Comparison of ENCODE assay signal across 1 mouse cellular context in the genomic region with DNA sequence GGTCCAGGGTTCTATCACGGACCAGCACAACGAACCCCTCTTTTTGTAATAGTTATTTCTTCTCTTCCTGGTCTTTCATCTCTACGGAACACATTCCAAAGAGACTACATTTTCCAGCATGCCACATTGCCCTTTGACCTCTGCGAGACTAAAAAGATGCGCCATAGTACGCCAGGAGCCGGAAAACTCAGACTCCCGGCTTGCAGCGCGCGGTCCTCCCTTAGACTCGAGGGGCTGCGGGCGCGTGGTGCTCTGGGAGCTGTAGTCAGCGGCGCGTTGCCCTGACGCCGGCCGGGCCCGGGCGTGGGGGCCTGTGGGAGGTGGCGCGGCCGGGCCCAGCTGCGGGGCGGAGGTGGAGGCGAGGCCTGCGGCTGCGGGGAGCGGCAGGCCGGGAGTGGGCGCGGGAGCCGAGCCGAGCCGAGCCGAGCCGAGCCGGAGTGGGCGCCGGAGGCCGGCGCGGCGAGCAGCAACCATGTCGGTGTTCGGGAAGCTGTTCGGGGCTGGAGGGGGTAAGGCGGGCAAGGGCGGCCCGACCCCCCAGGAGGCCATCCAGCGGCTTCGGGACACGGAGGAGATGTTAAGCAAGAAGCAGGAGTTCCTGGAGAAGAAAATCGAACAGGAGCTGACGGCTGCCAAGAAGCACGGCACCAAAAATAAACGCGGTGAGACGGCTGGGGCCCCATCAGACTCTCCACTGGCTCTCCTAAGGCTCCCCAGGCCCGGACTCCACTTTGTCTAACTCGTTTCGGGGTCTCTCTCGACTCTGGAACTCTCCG.
A peak's percentile ranks its signal among the peaks of the same experiment; 100 is the strongest.
TF ChIP-seq lines count a peak whose summit lies in the region.

No protein-coding gene starts in this region.

TF ChIP-seq in CH12.LX, 34 proteins besides CTCF, POLR2A, EP300 and RAD21:
- TF ChIP-seq ZKSCAN1 (IDR thresholded peaks at IDR 0.05; ENCODE audit: borderline replicate concordance, low read depth, low read length) (no peak), ETS1 (conservative IDR thresholded peaks at IDR 0.05; ENCODE audit: low read depth, low read length) (0 out of 2 replicates have a peak, but pooled peaks have one; percentile 18), UBTF (IDR thresholded peaks at IDR 0.05; ENCODE audit: low read depth, low read length) (peak; percentile 46; the same call in 1 of the 2 replicates), SIN3A (IDR thresholded peaks at IDR 0.05; ENCODE audit: low read length) (peak; percentile 90), HCFC1 (IDR thresholded peaks at IDR 0.05; ENCODE audit: low read depth, low read length) (peak; percentile 97), ELF1 (IDR thresholded peaks at IDR 0.05; ENCODE audit: low read depth, low read length) (peak; percentile 94), TCF12 (IDR thresholded peaks at IDR 0.05; ENCODE audit: low read depth, low read length) (peak; percentile 79; the same call in 1 of the 2 replicates), GABPA (IDR thresholded peaks at IDR 0.05; ENCODE audit: insufficient replicate concordance, low read depth, low read length) (peak; percentile 98), RCOR1 (conservative IDR thresholded peaks at IDR 0.05; ENCODE audit: low read depth, low read length) (no peak), IRF4 (IDR thresholded peaks at IDR 0.05; ENCODE audit: low read depth, low read length) (peak; percentile 69), MEF2A (IDR thresholded peaks at IDR 0.05; ENCODE audit: borderline replicate concordance, low read depth, low read length) (peak; percentile 77), TBP (conservative IDR thresholded peaks at IDR 0.05; ENCODE audit: low read depth, low read length) (peak; percentile 74; the same call in 1 of the 2 replicates), NELFE (IDR thresholded peaks at IDR 0.05; ENCODE audit: low read depth, low read length) (peak; percentile 72), NRF1 (IDR thresholded peaks at IDR 0.05; ENCODE audit: low read depth, low read length) (peak; percentile 74), MXI1 (IDR thresholded peaks at IDR 0.05; ENCODE audit: low read depth, low read length) (peak; percentile 88), MYC (IDR thresholded peaks at IDR 0.05; ENCODE audit: low read depth, low read length) (peak; percentile 89), ZMIZ1 (IDR thresholded peaks at IDR 0.05; ENCODE audit: low read depth, low read length) (peak; percentile 31; the same call in 1 of the 2 replicates), ZC3H11A (IDR thresholded peaks at IDR 0.05; ENCODE audit: low read depth, low read length) (no peak), MAX (IDR thresholded peaks at IDR 0.05; ENCODE audit: low read length) (peak; percentile 80), POLR2AphosphoS2 (IDR thresholded peaks at IDR 0.05; ENCODE audit: low read depth, low read length) (peak; percentile 68; the same call in 1 of the 2 replicates), KAT2A (IDR thresholded peaks at IDR 0.05; ENCODE audit: insufficient replicate concordance, low read length) (peak; percentile 100), USF2 (conservative IDR thresholded peaks at IDR 0.05; ENCODE audit: low read depth, low read length) (no peak), CHD2 (IDR thresholded peaks at IDR 0.05; ENCODE audit: low read length) (peak; percentile 98), SMC3 (IDR thresholded peaks at IDR 0.05; ENCODE audit: low read depth, low read length) (no peak), BHLHE40 (IDR thresholded peaks at IDR 0.05; ENCODE audit: low read depth, low read length) (no peak), MAZ (IDR thresholded peaks at IDR 0.05; ENCODE audit: low read depth, low read length) (peak; percentile 85), E2F4 (IDR thresholded peaks at IDR 0.05; ENCODE audit: insufficient replicate concordance, low read depth, low read length) (0 out of 2 replicates have a peak, but pooled peaks have one; percentile 15)
